Mouse (Mus musculus) adrenal gland, postnatal 36 days (tissue): ENCODE measurements around the gene Actn4. TPM values are rescaled to one million over a fixed set of nuclear protein-coding genes. Genes with fewer than 3 reads are reported as not detected.

Experiments used
- total RNA-seq, 2 experiments: library from RNA; stranded (reverse); gene quantifications; 2 replicates each; pipeline ENCODE4 v1.2.3; 2021

Gene Actn4
- total RNA-seq, 2 experiments from 2014 or later, result 193 to 252 TPM

Other genes with a start within 250 kb of the Actn4 start
- 1 to 10 TPM; 2.2 to 3.5 TPM for gene Fbxo17, start 245.5 kb downstream of the Actn4 start, total RNA-seq
- 10 to 100 TPM; 81.4 to 86.2 TPM for gene Mrps12, start 220.5 kb downstream of the Actn4 start, total RNA-seq
- 10 to 100 TPM; 18.5 to 18.8 TPM for gene Sars2, start 220.3 kb downstream of the Actn4 start, total RNA-seq
- gene Ccer2, start 206.2 kb downstream of the Actn4 start, total RNA-seq, result not detected
- gene Sirt2, start 195.6 kb downstream of the Actn4 start, total RNA-seq, result 10 to 100 TPM; 73.7 to 82.5 TPM
- gene Nfkbib, start 194.8 kb downstream of the Actn4 start, total RNA-seq, result 10 to 100 TPM; 44.1 to 49.2 TPM
- gene Rinl, start 173.4 kb downstream of the Actn4 start, total RNA-seq, result 1 to 10 TPM; 2.5 to 2.8 TPM
- 100 to 1,000 TPM; 415 to 420 TPM for gene Hnrnpl, start 153.8 kb downstream of the Actn4 start, total RNA-seq
- 100 to 1,000 TPM; 543 to 577 TPM for gene Ech1, start 137.1 kb downstream of the Actn4 start, total RNA-seq
- 10 to 100 TPM; 11.3 to 12.7 TPM for gene Lgals4, start 128.5 kb downstream of the Actn4 start, total RNA-seq
- under 1 TPM; 0.72 to 0.86 TPM for gene Lgals7, start 98.5 kb downstream of the Actn4 start, total RNA-seq
- under 1 TPM; 0.30 to 0.33 TPM for gene Capn12, start 80.9 kb downstream of the Actn4 start, total RNA-seq
- gene Eif3k, start 19.5 kb upstream of the Actn4 start, total RNA-seq, result 100 to 1,000 TPM; 241 to 264 TPM
- 1 to 10 TPM; 1.1 to 1.7 TPM for gene Map4k1, start 19.7 kb upstream of the Actn4 start, total RNA-seq
- under 1 TPM; 0.20 to 0.23 TPM for gene Ryr1, start 162.8 kb upstream of the Actn4 start, total RNA-seq
- 1 to 10 TPM; 1.2 to 1.6 TPM for gene Rasgrp4, start 172.5 kb upstream of the Actn4 start, total RNA-seq
- 10 to 100 TPM; 10.6 to 12.8 TPM for gene Fam98c, start 193.9 kb upstream of the Actn4 start, total RNA-seq
- 1 to 10 TPM; 1.2 to 2.3 TPM for gene Ggn, start 207.9 kb upstream of the Actn4 start, total RNA-seq
- 1 to 10 TPM; 5.5 to 6.1 TPM for gene Spred3, start 208.1 kb upstream of the Actn4 start, total RNA-seq
- 100 to 1,000 TPM; 188 to 194 TPM for gene Psmd8, start 218.4 kb upstream of the Actn4 start, total RNA-seq